Mouse (Mus musculus) frontal cortex, adult 2 months (tissue): ENCODE measurements around the gene Chrna9. TPM values are rescaled to one million over a fixed set of nuclear protein-coding genes. Genes with fewer than 3 reads are reported as not detected.
"Not testable (repeated sequence)": the region's sequence is repeated elsewhere in the genome, so short reads cannot be mapped to it uniquely, and the experiment has no call there.

Experiments
- DNase-seq, 2 experiments: peaks; one replicate each; pipeline ENCODE4 v3.0.0; 2022; ENCODE audit warnings: low spot score in 1 of 2; ENCODE audit errors: extremely low spot score in 1 of 2
- polyA plus RNA-seq: library from polyadenylated mRNA; depleted of rRNA; stranded (reverse); fragments of >200 nt; gene quantifications from 2 replicates; pipeline ENCODE4 v1.2.3, GENCODE M21; 2012

Gene Chrna9
- polyA plus RNA-seq, 1 experiment: not detected

GRCm38 (mm10) chr5:65955343-65956143 lies 20.8 kb downstream of the Chrna9 start:
- DNase-seq: peak; percentile 56 to 89

GRCm38 (mm10) chr5:65956144-65957008 lies 21.7 kb downstream of the Chrna9 start:
- no peak for DNase-seq

- peak in 1 of 2 experiments; percentile 67 for DNase-seq
These were observed 23.9 kb downstream of the Chrna9 start for GRCm38 (mm10) chr5:65958597-65958996.

GRCm38 (mm10) chr5:65959893-65960596 lies 25.3 kb downstream of the Chrna9 start:
- DNase-seq: no peak

GRCm38 (mm10) chr5:65960597-65960950 lies 25.9 kb downstream of the Chrna9 start:
- no peak for DNase-seq

GRCm38 (mm10) chr5:65963291-65963690 lies 28.6 kb downstream of the Chrna9 start:
- peak in 1 of 2 experiments; percentile 3 for DNase-seq

GRCm38 (mm10) chr5:65965771-65966279 lies 31.1 kb downstream of the Chrna9 start:
- DNase-seq: peak in 1 of 2 experiments; percentile 32

GRCm38 (mm10) chr5:65967091-65967490 lies 32.4 kb downstream of the Chrna9 start:
- DNase-seq: no peak

- no peak for DNase-seq
These were observed 33.3 kb downstream of the Chrna9 start for GRCm38 (mm10) chr5:65968004-65968403.

GRCm38 (mm10) chr5:65973189-65973588 lies 38.5 kb downstream of the Chrna9 start:
- no peak for DNase-seq

- no peak for DNase-seq
These were observed 41.0 kb downstream of the Chrna9 start for GRCm38 (mm10) chr5:65975731-65976130.

- no peak for DNase-seq
These were observed 51.7 kb downstream of the Chrna9 start for GRCm38 (mm10) chr5:65986426-65986825.

GRCm38 (mm10) chr5:65987004-65987403 lies 52.3 kb downstream of the Chrna9 start:
- DNase-seq: not testable (repeated sequence)

- no peak for DNase-seq
These were observed 56.5 kb downstream of the Chrna9 start for GRCm38 (mm10) chr5:65991191-65991590.

- no peak for DNase-seq
These were observed 59.9 kb downstream of the Chrna9 start for GRCm38 (mm10) chr5:65994643-65995042.

GRCm38 (mm10) chr5:65997813-65998212 lies 63.1 kb downstream of the Chrna9 start:
- DNase-seq: no peak

- no peak for DNase-seq
These were observed 64.4 kb downstream of the Chrna9 start for GRCm38 (mm10) chr5:65999106-65999505.

GRCm38 (mm10) chr5:66000074-66000473 lies 65.4 kb downstream of the Chrna9 start:
- DNase-seq: no peak

GRCm38 (mm10) chr5:66000567-66001125 lies 65.9 kb downstream of the Chrna9 start:
- no peak for DNase-seq

- DNase-seq: no peak
These were observed 66.5 kb downstream of the Chrna9 start for GRCm38 (mm10) chr5:66001232-66001631.
